Mouse (Mus musculus): ENCODE measurements around the gene Atg4c.

- TF ChIP-seq CTCF (IDR thresholded peaks at IDR 0.05; ENCODE audit: low read depth, low read length) (no peak), POLR2A (IDR thresholded peaks at IDR 0.05; ENCODE audit: extremely low read depth, insufficient read depth, low read length) (no peak)
Measured at GRCm38 (mm10) chr4:99179446-99180120, 14.2 kb upstream of the Atg4c start.
